Mouse (Mus musculus) midbrain, embryonic 10.5 days (tissue): Measurements from ENCODE around the gene Tmem102. TPM values are rescaled to one million over a fixed set of nuclear protein-coding genes. Genes with fewer than 3 reads are reported as not detected.
A peak's percentile ranks its signal among the peaks of the same experiment; 100 is the strongest.

ENCODE experiments used
- DNase-seq: peaks from one replicate; pipeline ENCODE4 v3.0.0-alpha.2; 2017; ENCODE audit warnings: low spot score
- H3K27ac ChIP-seq: fragments of 300-500 bp; sonication (generic); replicated peaks from 2 replicates; pipeline ENCODE4 v1.5.1; 2016; ENCODE audit warnings: mild to moderate bottlenecking
- H3K27me3 ChIP-seq: fragments of 300-500 bp; sonication (generic); 2 replicates; pipeline ENCODE4 v1.6.1; 2016; ENCODE audit warnings: low read depth, mild to moderate bottlenecking; ENCODE audit not compliant: poor library complexity, severe bottlenecking
- H3K36me3 ChIP-seq: fragments of 300-500 bp; sonication (generic); 2 replicates; pipeline ENCODE4 v1.6.1; 2016; ENCODE audit warnings: mild to moderate bottlenecking, moderate library complexity
- H3K4me1 ChIP-seq: fragments of 300-500 bp; sonication (generic); 2 replicates; pipeline ENCODE4 v1.6.1; 2016
- H3K4me3 ChIP-seq: fragments of 300-500 bp; sonication (generic); 2 replicates; pipeline ENCODE4 v1.5.1; 2016; ENCODE audit warnings: mild to moderate bottlenecking, moderate library complexity
- H3K9me3 ChIP-seq: fragments of 300-500 bp; sonication (generic); replicated peaks from 2 replicates; pipeline ENCODE4 v1.6.1; 2016; ENCODE audit warnings: mild to moderate bottlenecking
- WGBS: fragments of 180-500 bp; shearing (Covaris S2); methylation state at CpG from one replicate; pipeline ENCODE4 v1.1.7; 2016; 5-methylcytosine and 5-hydroxymethylcytosine counted together
- polyA plus RNA-seq: library from polyadenylated mRNA; unstranded; fragments of >200 nt; fragmentation: Nextera tagmentation; extraction: Ambion mirVana; gene quantifications from 2 replicates; pipeline ENCODE4 v1.2.1, GENCODE M21; 2016

Tmem102 gene
- polyA plus RNA-seq, 1 experiment from 2014 or later: 0.90 TPM

DNA sequence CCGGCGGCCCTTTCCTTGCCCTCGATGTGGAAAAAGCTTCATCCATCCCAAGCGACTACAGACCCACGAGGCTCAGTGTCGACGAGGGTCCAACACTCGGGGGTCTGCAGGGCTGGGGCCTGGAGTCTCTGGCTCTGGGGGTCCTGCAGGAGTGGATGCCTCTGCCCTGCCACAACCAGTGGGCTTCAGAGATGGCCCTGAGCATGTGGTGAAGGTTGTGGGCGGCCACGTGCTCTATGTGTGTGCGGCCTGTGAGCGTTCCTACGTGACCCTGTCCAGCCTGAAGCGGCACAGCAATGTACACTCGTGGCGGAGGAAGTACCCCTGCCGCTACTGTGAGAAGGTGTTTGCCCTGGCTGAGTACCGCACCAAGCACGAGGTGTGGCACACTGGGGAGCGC, 28.9 kb downstream of the Tmem102 start:
- Histone ChIP-seq H3K4me1 (peaks cover 23% of the 10 kb centered on the region), H3K36me3 (0 out of 2 replicates have a peak, but pooled peaks cover 2% of the 10 kb centered on the region), H3K27ac (0 out of 2 replicates have a peak overlapping the region, but pooled peaks have one; percentile 9), H3K4me3 (no peak overlapping the region), H3K27me3 (peaks cover 49% of the 10 kb centered on the region), H3K9me3 (no peaks in the 10 kb centered on the region)
- 85% methylated on average over 20 of the region's 20 CpGs for WGBS
- DNase-seq: no peak

DNA sequence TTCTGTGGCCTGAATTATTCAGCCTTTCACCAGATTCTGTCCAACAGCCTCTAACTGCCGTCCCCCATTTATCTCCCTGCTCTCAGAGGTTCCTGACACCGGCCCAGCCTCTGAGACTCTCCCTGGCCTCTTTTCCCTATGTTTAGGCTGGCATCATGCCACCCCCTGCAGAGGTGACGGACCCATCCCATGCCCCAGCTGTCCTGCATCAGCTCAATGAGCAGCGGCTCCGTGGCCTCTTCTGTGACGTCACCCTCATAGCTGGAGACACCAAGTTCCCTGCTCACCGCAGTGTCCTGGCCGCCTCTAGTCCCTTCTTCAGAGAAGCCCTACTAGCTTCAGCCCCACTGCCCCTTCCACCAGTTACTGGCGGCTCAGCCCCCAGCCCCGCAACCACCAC, 29.7 kb downstream of the Tmem102 start:
- no peak for DNase-seq
- Histone ChIP-seq H3K27ac (peak overlapping the region; percentile 13; the same call in 1 of the 2 replicates), H3K4me1 (peaks cover 23% of the 10 kb centered on the region), H3K36me3 (0 out of 2 replicates have a peak, but pooled peaks cover 2% of the 10 kb centered on the region), H3K27me3 (peaks cover 49% of the 10 kb centered on the region), H3K4me3 (no peak overlapping the region), H3K9me3 (no peaks in the 10 kb centered on the region)
- WGBS: 70% methylated on average over 10 of the region's 10 CpGs

DNA sequence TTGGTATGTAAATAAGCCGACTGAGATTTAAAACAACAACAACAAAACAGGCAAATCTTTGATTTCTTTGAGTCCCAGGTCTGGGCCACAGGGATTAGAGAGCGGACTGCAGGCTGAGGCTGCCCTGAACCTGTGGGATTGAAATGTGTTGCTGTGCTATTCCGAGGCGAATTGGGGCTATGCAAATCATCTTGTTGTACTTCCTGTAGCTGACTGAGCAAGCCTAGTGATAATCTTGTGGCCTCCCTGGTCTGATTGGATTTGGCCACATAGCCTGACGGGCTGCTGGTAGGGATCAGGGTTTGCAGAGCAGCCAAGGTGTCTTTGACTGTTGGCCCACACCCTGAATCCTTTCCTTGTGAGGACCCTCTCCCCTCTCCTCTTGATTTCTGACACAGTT, 30.5 kb downstream of the Tmem102 start:
- H3K27me3 ChIP-seq: peaks cover 49% of the 10 kb centered on the region
- 58% methylated on average over 5 of the region's 5 CpGs for WGBS
- H3K9me3 ChIP-seq: no peaks in the 10 kb centered on the region
- H3K4me1 ChIP-seq: peaks cover 23% of the 10 kb centered on the region
- no peak overlapping the region for H3K4me3 ChIP-seq
- H3K27ac ChIP-seq: no peak overlapping the region
- DNase-seq: no peak
- H3K36me3 ChIP-seq: 0 out of 2 replicates have a peak, but pooled peaks cover 2% of the 10 kb centered on the region

DNA sequence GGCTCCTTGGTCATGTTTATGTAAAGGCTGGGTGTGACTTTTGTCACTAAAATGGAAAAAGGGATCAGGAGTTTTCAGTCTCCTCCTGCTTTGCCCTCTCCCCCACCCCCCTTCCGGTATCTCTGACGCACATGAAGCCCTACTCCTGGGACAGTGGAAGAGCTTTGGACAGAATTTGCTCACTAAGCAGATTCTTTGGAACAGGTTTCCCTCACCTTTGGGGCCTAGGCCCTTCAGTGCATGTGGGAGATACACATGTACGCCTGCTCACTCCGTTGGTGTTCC, 37.9 kb downstream of the Tmem102 start:
- Histone ChIP-seq H3K27me3 (peaks cover 14% of the 10 kb centered on the region), H3K9me3 (no peaks in the 10 kb centered on the region), H3K4me3 (peak overlapping the region; percentile 89; the same call in 1 of the 2 replicates), H3K27ac (no peak overlapping the region), H3K4me1 (peaks cover 28% of the 10 kb centered on the region), H3K36me3 (no peaks in the 10 kb centered on the region)
- 71% methylated on average over 4 of the region's 4 CpGs for WGBS
- DNase-seq: no peak

DNA sequence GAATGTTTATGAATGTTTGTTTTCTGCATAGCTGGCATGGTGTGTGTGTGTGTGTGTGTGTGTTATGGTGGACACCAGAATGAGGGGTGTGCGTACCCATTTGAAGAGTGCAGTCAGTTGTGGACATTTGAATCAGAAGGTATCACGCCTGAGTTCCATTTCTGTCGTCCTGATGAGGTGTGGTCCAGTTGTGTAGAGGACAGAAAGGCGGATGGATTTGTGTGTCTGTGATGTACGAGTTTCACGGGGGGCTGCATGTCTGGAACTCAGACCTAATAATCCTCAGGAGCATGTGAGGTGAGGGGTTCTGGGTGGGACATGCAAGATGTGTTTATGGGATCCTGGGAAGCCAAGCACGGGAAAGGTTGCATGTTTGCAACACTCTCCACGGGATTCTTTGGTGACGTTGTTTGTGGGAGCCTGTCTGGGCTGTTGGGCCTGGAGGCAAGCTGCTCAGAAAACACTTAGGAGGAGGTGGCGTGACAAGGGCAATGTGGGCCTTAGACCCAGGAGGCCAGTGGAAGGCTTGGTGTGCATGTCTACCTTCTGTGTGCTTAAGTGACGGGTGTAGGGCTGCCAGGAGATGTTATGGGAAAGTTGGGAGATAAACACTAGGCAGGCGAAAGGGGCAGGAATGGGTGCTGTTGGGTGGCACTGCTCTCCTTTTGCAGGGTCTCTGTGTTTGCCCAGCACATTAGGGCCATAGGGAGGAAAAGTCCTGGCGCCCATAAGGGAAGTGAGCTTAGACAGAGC, 38.4 kb downstream of the Tmem102 start:
- peaks cover 14% of the 10 kb centered on the region for H3K27me3 ChIP-seq
- H3K4me3 ChIP-seq: peak overlapping the region; percentile 89
- DNase-seq: no peak
- peaks cover 28% of the 10 kb centered on the region for H3K4me1 ChIP-seq
- H3K36me3 ChIP-seq: no peaks in the 10 kb centered on the region
- no peak overlapping the region for H3K27ac ChIP-seq
- 72% methylated on average over 13 of the region's 13 CpGs for WGBS
- H3K9me3 ChIP-seq: no peaks in the 10 kb centered on the region

DNA sequence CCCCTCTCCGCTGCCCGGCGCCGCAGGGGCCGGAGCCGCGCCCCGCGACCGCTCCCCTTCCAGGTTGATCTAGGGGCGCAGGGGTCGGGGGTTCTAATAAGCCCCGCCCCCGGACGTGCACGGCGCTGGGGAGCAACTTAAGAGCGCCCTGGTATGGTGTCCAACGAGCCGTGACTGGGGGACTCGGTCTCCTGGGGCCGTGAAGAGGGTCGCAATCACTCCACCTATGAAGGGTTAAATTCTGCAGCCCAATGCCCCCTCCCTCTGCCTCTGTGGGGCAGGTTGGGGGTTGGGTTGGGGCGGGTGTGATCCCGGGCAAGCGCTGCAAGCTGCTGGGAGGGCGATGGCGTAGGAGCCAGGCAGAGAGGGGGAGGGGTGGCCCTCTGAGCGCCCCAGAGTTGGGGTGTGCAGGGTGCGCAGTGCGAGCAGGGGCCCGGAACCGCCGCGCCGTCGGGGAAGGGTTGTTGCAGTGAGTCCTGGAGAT, 39.3 kb downstream of the Tmem102 start:
- WGBS: under 1% methylated on average over 37 of the region's 37 CpGs
- peak; percentile 66 for DNase-seq

DNA sequence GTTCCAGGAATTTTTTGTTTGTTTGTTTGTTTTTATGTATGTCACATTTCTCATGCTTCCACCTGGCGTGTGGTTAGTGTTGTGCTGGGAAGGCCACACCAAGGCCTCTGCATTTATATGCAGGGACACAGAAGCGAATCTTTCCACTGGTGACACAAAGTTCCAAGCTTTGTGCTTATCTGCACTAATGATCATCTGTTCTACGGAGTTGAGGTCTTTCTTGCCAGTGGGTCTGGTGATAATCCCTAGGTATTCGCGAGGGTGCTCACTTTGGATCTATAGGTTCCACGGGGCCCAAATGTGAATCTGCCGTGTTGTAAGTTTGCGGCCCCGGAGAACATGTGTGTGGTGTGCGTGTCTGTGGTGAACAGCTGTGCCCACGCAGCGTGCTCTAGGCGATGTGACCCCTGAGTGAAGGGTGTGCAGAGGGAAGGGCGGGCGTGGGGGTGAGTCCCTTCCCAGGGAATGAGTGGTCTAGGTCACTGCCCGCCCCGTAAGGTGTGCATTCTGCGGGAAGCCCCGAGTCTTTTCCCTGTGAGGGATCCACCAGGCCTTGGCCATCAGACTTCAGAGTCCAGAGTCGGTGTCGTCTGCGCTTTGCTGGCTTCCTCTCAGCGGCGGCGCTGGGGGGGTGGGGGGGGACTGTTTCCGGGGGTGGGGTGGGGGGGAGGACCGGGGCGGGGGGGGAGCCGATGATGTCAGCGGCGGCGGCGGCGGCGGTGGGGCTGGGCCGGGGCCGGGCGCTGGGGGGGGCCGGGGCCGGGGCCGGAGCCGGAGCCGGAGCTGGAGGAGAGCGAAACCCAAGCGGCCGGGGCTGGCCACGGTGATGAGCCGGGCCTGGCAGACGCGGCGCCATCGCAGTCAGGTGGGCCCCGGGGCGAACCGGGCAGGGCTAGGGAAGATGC, 40.0 kb downstream of the Tmem102 start, which contains the start of gene Zbtb4:
Gene Zbtb4, plus strand, starts transcription at position 692 of the 905 bp plus-strand sequence.
- Histone ChIP-seq H3K27ac (peak within 1 kb of the TSS; percentile 92), H3K9me3 (no peaks in the 10 kb centered on the region), H3K27me3 (peaks cover 14% of the 10 kb centered on the region), H3K36me3 (no peaks in the 10 kb centered on the region), H3K4me1 (peaks cover 39% of the 10 kb centered on the region), H3K4me3 (peak within 1 kb of the TSS; percentile 89)
- peak; percentile 47 for DNase-seq
- 22% methylated on average over 42 of the region's 55 CpGs for WGBS

More for the DNA sequence above, 39.3 kb downstream of the Tmem102 start:
- peaks cover 14% of the 10 kb centered on the region for H3K27me3 ChIP-seq
- peak overlapping the region; percentile 89 for H3K4me3 ChIP-seq
- peak overlapping the region; percentile 92 for H3K27ac ChIP-seq
- H3K9me3 ChIP-seq: no peaks in the 10 kb centered on the region
- H3K36me3 ChIP-seq: no peaks in the 10 kb centered on the region
- H3K4me1 ChIP-seq: peaks cover 32% of the 10 kb centered on the region

DNA sequence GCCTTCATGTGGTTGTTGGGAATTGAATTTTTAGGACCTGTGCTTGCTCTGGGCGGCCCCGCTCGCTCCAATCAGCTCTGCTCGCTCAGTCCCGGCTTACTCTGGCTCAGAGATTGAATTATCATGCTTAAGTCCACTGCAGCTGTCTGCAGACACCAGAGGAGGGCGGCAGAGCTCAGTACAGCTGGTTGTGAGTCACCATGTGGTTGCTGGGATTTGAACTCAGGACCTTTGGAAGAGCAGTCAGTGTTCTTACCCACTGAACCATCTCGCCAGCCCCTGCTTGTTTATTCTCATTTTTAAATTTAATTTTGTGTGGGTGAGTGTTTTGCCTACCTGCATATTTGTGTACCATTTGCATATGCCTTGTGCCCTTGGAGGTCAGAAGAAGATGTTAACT, 41.9 kb downstream of the Tmem102 start:
- peaks cover 53% of the 10 kb centered on the region for H3K4me1 ChIP-seq

DNA sequence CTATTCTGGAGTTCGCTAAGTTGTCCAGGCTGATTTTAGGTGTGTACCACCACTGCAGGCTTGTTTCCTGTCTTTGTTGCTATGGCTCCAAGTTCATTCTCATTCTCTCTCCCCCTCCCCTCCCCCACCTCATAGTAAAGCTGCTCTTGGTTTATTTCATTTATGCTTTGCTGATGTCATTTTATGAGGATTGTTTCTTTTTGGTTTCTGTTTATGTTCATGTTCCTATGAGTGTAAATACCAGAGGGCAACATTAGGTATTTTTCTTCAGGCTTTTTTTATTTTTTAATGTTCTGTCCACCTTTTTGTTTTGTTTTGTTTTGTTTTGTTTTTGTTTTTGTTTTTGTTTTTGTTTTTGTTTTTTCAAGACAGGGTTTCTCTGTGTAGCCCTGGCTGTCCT, 43.6 kb downstream of the Tmem102 start, which contains the start of gene Slc35g3:
Gene Slc35g3, minus strand, starts transcription at position 101 of the 400 bp plus-strand sequence.
- DNase-seq: no peak
- no peaks in the 10 kb centered on the region for H3K9me3 ChIP-seq
- no peaks in the 10 kb centered on the region for H3K36me3 ChIP-seq
- H3K27me3 ChIP-seq: peaks cover under 1% of the 10 kb centered on the region; the same call in 1 of the 2 replicates
- peak within 1 kb of the TSS; percentile 21; the same call in 1 of the 2 replicates for H3K4me3 ChIP-seq
- peak within 1 kb of the TSS; percentile 97 for H3K27ac ChIP-seq
- peaks cover 54% of the 10 kb centered on the region for H3K4me1 ChIP-seq
- 86% methylated on average over 1 of the region's 1 CpGs for WGBS

More for the DNA sequence above, 41.9 kb downstream of the Tmem102 start:
- no peaks in the 10 kb centered on the region for H3K36me3 ChIP-seq
- no peak overlapping the region for H3K4me3 ChIP-seq
- no peaks in the 10 kb centered on the region for H3K9me3 ChIP-seq
- 72% methylated on average over 7 of the region's 7 CpGs for WGBS
- peaks cover 14% of the 10 kb centered on the region for H3K27me3 ChIP-seq
- H3K27ac ChIP-seq: no peak overlapping the region
- DNase-seq: no peak

DNA sequence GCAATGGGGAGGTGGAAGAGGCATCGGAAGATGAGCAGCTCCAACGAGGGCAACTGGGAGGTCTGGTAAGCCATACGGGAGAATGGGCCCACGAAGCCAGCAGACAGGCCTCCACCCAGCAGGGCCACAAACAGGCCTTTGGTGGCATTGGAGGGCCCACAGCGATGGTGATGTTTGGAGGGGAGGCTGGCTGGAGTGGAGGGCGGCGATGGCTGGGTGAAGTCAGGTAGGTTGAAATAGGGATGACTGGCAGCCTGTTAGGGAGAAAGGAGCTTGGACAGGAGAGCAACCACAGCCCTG, 44.6 kb downstream of the Tmem102 start:
- WGBS: 92% methylated on average over 7 of the region's 7 CpGs
- H3K9me3 ChIP-seq: no peaks in the 10 kb centered on the region
- DNase-seq: no peak
- H3K4me1 ChIP-seq: peaks cover 54% of the 10 kb centered on the region
- no peaks in the 10 kb centered on the region for H3K36me3 ChIP-seq
- peak overlapping the region; percentile 97 for H3K27ac ChIP-seq
- H3K27me3 ChIP-seq: no peaks in the 10 kb centered on the region
- peak overlapping the region; percentile 21; the same call in 1 of the 2 replicates for H3K4me3 ChIP-seq

DNA sequence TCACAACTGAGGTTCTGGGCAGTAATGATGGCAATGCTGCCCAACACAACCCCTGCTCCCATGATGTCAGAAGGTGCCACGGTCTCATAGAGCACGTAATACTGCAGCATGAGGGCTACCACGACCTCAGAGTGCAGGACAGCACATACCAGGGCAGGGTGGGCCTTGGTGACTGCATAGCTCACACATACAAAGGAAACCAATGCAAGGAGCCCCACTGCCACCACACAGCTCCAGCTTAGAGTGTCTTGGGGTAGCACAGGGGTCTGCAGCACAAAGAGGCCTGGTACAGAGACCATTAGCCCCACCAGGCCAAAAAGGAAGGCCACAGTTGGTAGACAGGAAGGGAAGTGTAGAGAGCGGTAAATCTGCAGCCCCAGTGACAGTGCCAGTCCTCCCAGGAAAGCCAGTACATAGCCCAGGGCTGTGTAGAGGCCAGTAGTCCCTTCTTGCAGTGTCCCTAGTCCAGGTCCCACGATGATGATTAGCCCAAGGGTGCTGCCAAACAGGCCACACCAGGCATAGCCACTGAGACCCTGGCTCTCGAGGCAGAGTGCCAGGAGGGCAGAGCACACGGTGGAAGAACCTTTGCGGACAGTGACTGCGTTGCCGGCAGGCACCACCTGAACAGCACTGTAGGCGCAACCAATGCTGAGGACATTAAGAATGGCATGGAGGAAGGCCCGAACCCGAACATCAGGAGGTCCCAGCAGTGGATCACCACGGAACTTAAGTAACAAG, 45.1 kb downstream of the Tmem102 start:
- no peaks in the 10 kb centered on the region for H3K9me3 ChIP-seq
- H3K4me1 ChIP-seq: peaks cover 54% of the 10 kb centered on the region
- 81% methylated on average over 14 of the region's 14 CpGs for WGBS
- peak overlapping the region; percentile 97 for H3K27ac ChIP-seq
- no peaks in the 10 kb centered on the region for H3K27me3 ChIP-seq
- H3K36me3 ChIP-seq: no peaks in the 10 kb centered on the region; the same call in 1 of the 2 replicates
- no peak for DNase-seq
- peak overlapping the region; percentile 74 for H3K4me3 ChIP-seq
